13 mouse cellular contexts compared by ENCODE assay signal in the genomic region with DNA sequence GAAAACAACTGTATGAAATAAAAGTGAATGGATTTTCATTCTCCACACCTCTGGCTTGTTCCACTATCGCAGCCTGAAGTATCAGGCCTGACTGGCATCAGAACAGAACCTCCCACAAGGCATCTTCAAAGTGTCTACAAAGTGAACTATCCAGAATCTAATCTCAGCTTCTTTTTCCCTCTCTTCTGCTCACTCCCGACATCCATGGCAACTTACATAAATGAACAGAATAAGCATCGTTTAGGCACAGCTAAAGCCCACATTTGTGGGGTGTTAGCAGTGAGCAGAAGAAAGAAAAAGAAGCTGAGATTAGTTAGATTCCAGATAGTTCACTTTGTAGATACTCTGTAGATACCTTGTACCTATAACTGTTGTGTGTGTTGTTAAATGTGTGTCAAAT.
"Had no signal": no experiment of that assay in that cellular context is flagged by ENCODE, and none has a peak within 500 bp of the region (broad histone marks: within the 10 kb centered on the region; RNA-seq: fewer than 3 reads in every experiment).

No protein-coding gene starts in this region.

- DNase-seq: forebrain, postnatal 0 days; gastrocnemius, postnatal 14 days; gastrocnemius, postnatal 36 days; heart, adult 11 months; heart, adult 2 months; heart, postnatal 14 days; heart, postnatal 36 days; kidney, adult 18-20 months; kidney, adult 8-10 months; kidney, postnatal 10 days; kidney, postnatal 25 days; kidney, postnatal 4 days; layer of hippocampus, postnatal 36 days had no signal
